Mouse (Mus musculus) erythroblast, embryonic 14.5 days (primary cell): Measurements from ENCODE around the gene Kdm6b. TPM values are rescaled to one million over a fixed set of nuclear protein-coding genes. Genes with fewer than 3 reads are reported as not detected.

Experiments
- H3K27me3 ChIP-seq: 2 replicates; pipeline ENCODE4 v1.6.1; 2012; ENCODE audit warnings: inconsistent platforms; ENCODE audit not compliant: control insufficient read depth
- H3K36me3 ChIP-seq: 2 replicates; pipeline ENCODE4 v1.6.1; 2012; ENCODE audit warnings: mild to moderate bottlenecking, inconsistent platforms; ENCODE audit not compliant: control insufficient read depth
- H3K4me1 ChIP-seq: 2 replicates; pipeline ENCODE4 v1.6.1; 2012; ENCODE audit warnings: inconsistent platforms; ENCODE audit not compliant: control insufficient read depth
- H3K4me3 ChIP-seq: replicated peaks from 2 replicates; pipeline ENCODE3; 2012; ENCODE audit warnings: moderate library complexity, mild to moderate bottlenecking, inconsistent platforms
- H3K9me3 ChIP-seq: 2 replicates; pipeline ENCODE4 v1.6.1; 2012; ENCODE audit warnings: low read length, inconsistent platforms, mixed read lengths; ENCODE audit not compliant: control insufficient read depth
- GATA1 ChIP-seq: IDR thresholded peaks from 2 replicates; pipeline ENCODE4 v1.6.1; 2012; ENCODE audit warnings: low read length, inconsistent platforms, mixed read lengths
- TAL1 ChIP-seq: IDR thresholded peaks from 3 replicates; pipeline ENCODE4 v1.6.1; 2012; ENCODE audit warnings: low read length, inconsistent platforms, mixed read lengths
- polyA plus RNA-seq: library from polyadenylated mRNA; stranded (reverse); fragments of >175 nt; gene quantifications from 2 replicates; pipeline ENCODE4 v1.2.3, GENCODE M21; 2012

Kdm6b gene
- polyA plus RNA-seq, 1 experiment, result 0.65 TPM

DNA sequence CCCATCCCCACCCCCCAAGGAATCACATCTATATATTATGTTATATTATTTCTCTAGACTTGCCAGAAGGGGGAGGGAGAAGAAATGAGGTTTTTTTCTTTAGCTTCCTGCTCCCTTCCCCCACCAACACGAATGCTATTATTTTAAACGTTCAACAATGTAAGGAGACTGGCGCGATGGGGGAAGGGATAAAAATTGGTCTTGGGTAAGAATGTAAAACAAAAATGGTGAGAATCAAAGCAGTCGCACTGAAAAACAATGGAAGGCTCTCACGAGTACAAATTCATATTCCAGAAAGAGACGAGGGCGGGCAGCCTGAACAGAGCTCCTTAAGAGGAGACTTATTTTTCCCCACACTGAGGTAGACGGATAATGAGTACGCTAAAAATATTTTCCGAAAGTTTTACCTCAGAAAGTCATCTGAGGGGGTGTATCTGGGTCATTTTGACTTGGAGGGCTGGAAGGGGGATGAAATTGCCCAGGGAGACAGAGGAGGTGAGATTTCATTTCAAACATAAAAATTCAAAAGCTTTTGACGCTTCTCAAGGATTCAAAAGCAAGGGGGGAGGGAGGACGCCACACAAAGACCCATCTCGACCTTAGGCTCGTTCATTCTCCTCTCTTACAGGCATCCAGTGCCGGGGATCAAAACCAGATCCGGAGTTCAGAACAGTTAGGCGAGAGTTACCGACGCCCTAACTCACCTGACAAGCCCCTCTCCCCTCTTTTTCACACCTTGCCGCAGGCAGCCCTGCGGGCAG lies 46.4 kb downstream of the Kdm6b start:
- H3K36me3 ChIP-seq, result no peaks in the 10 kb centered on the region
- TF ChIP-seq TAL1 (no peak), GATA1 (no peak)
- peaks cover 52% of the 10 kb centered on the region for H3K4me1 ChIP-seq
- H3K27me3 ChIP-seq, result peaks cover 80% of the 10 kb centered on the region
- peaks cover 7% of the 10 kb centered on the region; the same call in 1 of the 2 replicates for H3K9me3 ChIP-seq
- peak overlapping the region; percentile 36 for H3K4me3 ChIP-seq

DNA sequence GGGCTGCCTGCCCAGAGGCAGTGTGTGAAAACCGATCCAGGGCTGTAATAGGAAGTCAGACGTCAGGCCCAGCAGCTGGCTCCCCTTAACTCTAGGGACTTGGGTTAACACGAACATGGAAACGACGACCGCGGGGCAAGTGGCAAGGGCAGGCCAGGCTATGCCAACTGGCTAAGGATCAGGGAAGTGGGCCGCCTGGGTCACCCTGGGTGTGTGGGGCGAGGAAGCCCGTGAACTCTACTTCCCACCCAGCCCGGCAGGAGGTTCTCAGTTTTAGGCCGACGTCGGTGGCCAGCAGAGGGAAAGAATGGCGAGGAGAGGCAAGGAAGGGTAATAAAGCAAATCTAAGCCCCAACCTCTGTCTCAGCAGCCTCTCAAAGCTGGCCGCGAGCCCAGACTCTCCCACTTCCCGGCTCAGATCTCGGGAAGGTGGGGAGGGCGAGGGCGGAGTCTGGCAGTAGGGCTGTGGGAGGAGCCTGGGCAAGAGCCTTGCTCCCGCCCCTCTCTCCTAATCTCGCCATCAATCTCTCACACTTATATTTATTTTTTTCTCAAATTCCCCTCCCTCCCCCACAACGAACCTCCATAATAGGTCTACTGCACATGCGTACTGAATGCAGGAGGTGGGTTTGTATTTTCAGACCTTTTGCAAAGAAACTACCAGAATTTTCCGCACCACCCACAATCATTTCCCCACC lies 47.2 kb downstream of the Kdm6b start:
- peaks cover 7% of the 10 kb centered on the region; the same call in 1 of the 2 replicates for H3K9me3 ChIP-seq
- peaks cover 2% of the 10 kb centered on the region; the same call in 1 of the 2 replicates for H3K36me3 ChIP-seq
- peaks cover 45% of the 10 kb centered on the region for H3K4me1 ChIP-seq
- TF ChIP-seq GATA1, result peak; percentile 52
- no peak for TF ChIP-seq TAL1
- H3K27me3 ChIP-seq, result peaks cover 73% of the 10 kb centered on the region
- H3K4me3 ChIP-seq, result peak overlapping the region; percentile 54

DNA sequence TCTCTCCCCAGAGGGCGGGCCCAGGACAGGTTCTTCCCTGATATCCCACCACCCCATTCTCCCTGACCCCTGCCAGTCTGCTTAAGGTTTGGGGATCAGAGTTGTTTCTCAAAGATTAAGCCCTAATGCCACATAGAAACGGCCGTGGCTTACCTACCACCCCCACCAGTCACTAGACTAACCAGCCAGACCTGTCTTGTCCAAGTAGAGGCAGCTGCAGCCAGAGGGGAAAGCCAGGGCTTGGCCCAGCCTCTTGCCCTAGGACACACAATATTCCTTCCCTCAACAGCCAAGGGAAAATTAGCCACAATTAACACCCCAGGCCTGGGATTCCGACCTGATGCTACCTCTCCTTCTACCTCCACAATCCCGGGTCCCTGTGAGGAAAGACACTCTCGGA lies 47.8 kb downstream of the Kdm6b start:
- Histone ChIP-seq H3K36me3 (peaks cover 5% of the 10 kb centered on the region; the same call in 1 of the 2 replicates), H3K4me3 (no peak overlapping the region), H3K9me3 (peaks cover 7% of the 10 kb centered on the region; the same call in 1 of the 2 replicates), H3K27me3 (peaks cover 67% of the 10 kb centered on the region), H3K4me1 (peaks cover 39% of the 10 kb centered on the region)
- no peak for TF ChIP-seq GATA1
- TF ChIP-seq TAL1, result no peak

DNA sequence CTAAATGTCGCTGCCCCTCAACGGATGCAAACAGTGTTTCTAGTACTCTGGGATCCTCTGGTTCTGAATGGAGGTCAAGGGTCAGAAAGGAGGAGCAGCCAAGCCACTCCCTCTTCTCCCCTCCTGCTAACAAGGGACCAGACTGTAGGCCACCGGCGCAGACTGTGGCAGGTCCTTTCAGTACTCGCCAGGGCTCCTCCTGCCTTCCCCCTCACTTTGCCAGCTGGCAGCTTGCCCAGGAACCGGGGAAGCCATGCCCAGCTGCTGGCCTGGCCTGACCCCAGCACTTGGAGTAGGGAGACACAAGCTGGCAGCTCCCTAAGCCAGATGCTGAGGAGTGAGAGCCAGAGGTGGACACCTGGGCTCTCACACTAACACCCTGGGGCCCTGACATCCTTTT lies 48.6 kb downstream of the Kdm6b start:
- H3K4me1 ChIP-seq, result peaks cover 37% of the 10 kb centered on the region
- no peak overlapping the region for H3K4me3 ChIP-seq
- H3K9me3 ChIP-seq, result peaks cover 7% of the 10 kb centered on the region; the same call in 1 of the 2 replicates
- H3K36me3 ChIP-seq, result peaks cover 12% of the 10 kb centered on the region; the same call in 1 of the 2 replicates
- no peak for TF ChIP-seq GATA1
- H3K27me3 ChIP-seq, result peaks cover 64% of the 10 kb centered on the region

DNA sequence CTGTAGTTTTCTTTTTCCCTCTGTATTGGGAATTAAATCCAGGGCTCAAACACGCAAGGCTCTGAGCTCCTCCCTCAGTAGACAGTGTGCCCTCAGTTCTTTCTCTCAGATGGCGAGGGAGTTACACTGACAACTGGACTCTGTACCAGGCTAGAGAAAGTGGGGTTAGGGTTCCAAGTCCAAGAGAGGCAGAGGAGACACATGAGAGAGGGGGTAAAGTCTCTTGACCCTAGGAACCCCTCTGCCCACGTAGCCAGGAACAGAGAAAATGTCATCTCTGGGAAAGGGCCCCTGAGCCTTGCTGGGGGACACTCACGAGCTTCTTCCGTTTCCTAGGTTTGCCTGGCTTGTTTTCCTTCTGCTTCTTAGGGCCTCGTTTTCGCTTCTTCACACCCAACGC lies 49.1 kb downstream of the Kdm6b start:
- Histone ChIP-seq H3K27me3 (peaks cover 59% of the 10 kb centered on the region), H3K36me3 (peaks cover 12% of the 10 kb centered on the region; the same call in 1 of the 2 replicates), H3K9me3 (peaks cover 7% of the 10 kb centered on the region; the same call in 1 of the 2 replicates), H3K4me3 (no peak overlapping the region), H3K4me1 (peaks cover 37% of the 10 kb centered on the region)
- TF ChIP-seq TAL1 (no peak), GATA1 (no peak)

DNA sequence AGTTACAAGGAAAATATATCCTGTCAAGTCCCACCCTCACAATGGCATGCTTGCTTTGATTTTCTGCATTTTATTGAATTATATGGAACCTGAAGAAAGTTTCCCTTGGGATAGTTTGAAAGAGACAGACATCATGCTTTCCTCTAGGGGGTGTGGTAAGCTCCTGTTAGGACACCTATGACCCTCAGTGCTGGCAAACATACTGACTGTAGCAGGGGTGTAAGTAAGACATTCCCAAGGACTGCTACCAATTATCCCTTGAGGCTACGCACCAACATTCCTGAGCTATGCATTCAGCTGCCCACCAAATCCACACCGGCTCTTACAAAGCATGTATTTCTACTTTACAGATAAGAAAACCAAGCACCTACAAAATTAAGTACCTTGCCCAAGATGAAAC lies 51.0 kb downstream of the Kdm6b start:
- H3K36me3 ChIP-seq, result peaks cover 16% of the 10 kb centered on the region; the same call in 1 of the 2 replicates
- no peak overlapping the region for H3K4me3 ChIP-seq
- peaks cover 40% of the 10 kb centered on the region for H3K27me3 ChIP-seq
- peaks cover 21% of the 10 kb centered on the region for H3K4me1 ChIP-seq
- no peaks in the 10 kb centered on the region for H3K9me3 ChIP-seq
- TF ChIP-seq GATA1, result no peak
- no peak for TF ChIP-seq TAL1

DNA sequence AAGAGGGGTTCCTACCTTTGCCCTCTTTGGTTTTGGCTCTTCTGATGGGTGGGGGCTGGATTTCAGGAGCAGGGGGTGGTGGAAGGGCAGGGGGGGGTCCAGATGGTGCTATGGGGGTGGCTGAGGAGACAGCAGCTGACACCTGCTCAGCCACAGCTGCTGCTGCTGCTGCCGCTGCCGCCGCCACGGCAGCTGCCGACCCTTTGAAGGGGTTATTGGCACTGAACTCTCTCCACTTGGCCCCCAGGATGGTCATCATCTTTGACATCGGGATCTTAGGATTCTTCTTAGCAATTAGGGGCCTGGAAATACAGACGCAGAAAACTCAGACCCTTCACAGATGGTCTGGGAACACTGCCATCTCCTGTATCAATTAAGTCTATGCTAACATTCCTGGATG lies 51.5 kb downstream of the Kdm6b start:
- no peak overlapping the region for H3K4me3 ChIP-seq
- H3K9me3 ChIP-seq, result no peaks in the 10 kb centered on the region
- H3K27me3 ChIP-seq, result peaks cover 35% of the 10 kb centered on the region
- no peak for TF ChIP-seq GATA1
- no peak for TF ChIP-seq TAL1
- peaks cover 18% of the 10 kb centered on the region; the same call in 1 of the 2 replicates for H3K36me3 ChIP-seq
- H3K4me1 ChIP-seq, result peaks cover 16% of the 10 kb centered on the region

DNA sequence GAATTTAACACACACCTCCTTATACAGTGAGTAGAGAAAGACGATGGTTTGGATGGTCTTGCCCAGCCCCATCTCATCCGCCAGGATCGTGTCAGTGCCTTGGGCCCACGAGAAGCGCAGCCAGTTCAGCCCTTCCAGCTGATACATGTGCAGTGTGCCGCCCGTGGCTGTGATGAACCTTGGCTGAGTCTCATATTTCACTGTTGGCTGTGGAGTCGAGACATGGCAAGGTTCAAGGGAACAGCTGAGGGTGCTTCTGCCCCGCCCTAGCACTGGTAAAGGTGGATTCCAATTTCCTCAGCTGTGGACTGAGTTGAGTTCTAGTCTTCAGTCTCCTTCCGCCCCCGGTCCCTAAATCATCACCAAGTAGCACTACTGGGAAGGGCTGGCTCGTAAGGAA lies 55.8 kb downstream of the Kdm6b start:
- Histone ChIP-seq H3K4me1 (no peaks in the 10 kb centered on the region), H3K36me3 (peaks cover 26% of the 10 kb centered on the region; the same call in 1 of the 2 replicates), H3K9me3 (no peaks in the 10 kb centered on the region), H3K27me3 (peaks cover 5% of the 10 kb centered on the region), H3K4me3 (no peak overlapping the region)
- no peak for TF ChIP-seq TAL1
- no peak for TF ChIP-seq GATA1

DNA sequence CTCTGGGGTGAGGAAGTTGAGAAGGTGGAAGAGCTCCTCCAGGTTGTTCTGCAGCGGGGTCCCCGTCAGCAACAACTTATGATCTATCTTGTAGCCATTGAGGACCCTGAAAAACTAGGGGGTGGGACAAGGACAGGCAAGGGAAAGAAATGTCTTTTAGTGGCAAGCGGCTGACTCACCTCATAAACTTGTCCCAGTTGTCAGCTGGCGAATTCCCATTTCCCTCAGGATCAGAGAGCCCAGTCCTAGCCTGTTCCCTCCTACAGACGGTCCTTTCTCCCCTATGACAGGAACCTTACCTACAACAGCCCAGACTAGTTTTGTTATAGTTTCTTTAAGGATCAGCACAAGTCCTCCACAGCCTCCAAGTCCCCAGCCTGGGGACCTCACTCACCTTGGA lies 56.9 kb downstream of the Kdm6b start:
- peaks cover 5% of the 10 kb centered on the region for H3K27me3 ChIP-seq
- no peak for TF ChIP-seq GATA1
- TF ChIP-seq TAL1, result no peak
- H3K4me1 ChIP-seq, result no peaks in the 10 kb centered on the region
- peaks cover 26% of the 10 kb centered on the region; the same call in 1 of the 2 replicates for H3K36me3 ChIP-seq
- H3K4me3 ChIP-seq, result no peak overlapping the region
- no peaks in the 10 kb centered on the region for H3K9me3 ChIP-seq

Other genes with a start within 250 kb of the Kdm6b start
- gene Alox8, start 215.8 kb downstream of the Kdm6b start, polyA plus RNA-seq, result not detected in 2 replicates
- not detected in 2 replicates for gene Gucy2e, start 176.6 kb downstream of the Kdm6b start, polyA plus RNA-seq
- 3.4 and 4.9 TPM in 2 replicates for gene Cntrob, start 89.9 kb downstream of the Kdm6b start, polyA plus RNA-seq
- 1.5 and 1.9 TPM in 2 replicates for gene Trappc1, start 89.7 kb downstream of the Kdm6b start, polyA plus RNA-seq
- not detected in 2 replicates for gene Kcnab3, start 87.4 kb downstream of the Kdm6b start, polyA plus RNA-seq
- gene Rnf227, start 73.2 kb downstream of the Kdm6b start, polyA plus RNA-seq, result 0.06 TPM in 1 of 2 replicates, not detected in the other
- gene Chd3, start 44.3 kb downstream of the Kdm6b start, polyA plus RNA-seq, result 1.1 and 1.8 TPM in 2 replicates
- gene Naa38, start 18.2 kb downstream of the Kdm6b start, polyA plus RNA-seq, result 17.5 and 24.2 TPM in 2 replicates
- gene Cyb5d1, start 18.0 kb downstream of the Kdm6b start, polyA plus RNA-seq, result 0.12 and 0.40 TPM in 2 replicates
- gene Tmem88, start 15.4 kb downstream of the Kdm6b start, polyA plus RNA-seq, result 0.08 TPM in 1 of 2 replicates, not detected in the other
- gene Dnah2, start 135.4 kb upstream of the Kdm6b start, polyA plus RNA-seq, result 0.04 TPM in 1 of 2 replicates, not detected in the other
- 0.15 and 0.20 TPM in 2 replicates for gene Efnb3, start 146.5 kb upstream of the Kdm6b start, polyA plus RNA-seq
- 3.8 and 7.2 TPM in 2 replicates for gene Wrap53, start 166.6 kb upstream of the Kdm6b start, polyA plus RNA-seq
- gene Trp53, start 166.7 kb upstream of the Kdm6b start, polyA plus RNA-seq, result 4.1 and 4.3 TPM in 2 replicates
- 8.1 and 9.1 TPM in 2 replicates for gene Atp1b2, start 192.3 kb upstream of the Kdm6b start, polyA plus RNA-seq
- gene Shbg, start 204.2 kb upstream of the Kdm6b start, polyA plus RNA-seq, result 0.02 TPM in 1 of 2 replicates, not detected in the other
- not detected in 2 replicates for gene Sat2, start 208.3 kb upstream of the Kdm6b start, polyA plus RNA-seq
- 9.7 and 10.3 TPM in 2 replicates for gene Fxr2, start 219.3 kb upstream of the Kdm6b start, polyA plus RNA-seq
- gene Sox15, start 241.6 kb upstream of the Kdm6b start, polyA plus RNA-seq, result not detected in 2 replicates
- gene Mpdu1, start 249.0 kb upstream of the Kdm6b start, polyA plus RNA-seq, result 3.9 and 4.3 TPM in 2 replicates